Mouse (Mus musculus) common myeloid progenitor, adult 5-6 weeks (primary cell): ENCODE results near the gene Rnf26. TPM values are rescaled to one million over a fixed set of nuclear protein-coding genes. Genes with fewer than 3 reads are reported as not detected.
"Not testable (repeated sequence)": the region's sequence is repeated elsewhere in the genome, so short reads cannot be mapped to it uniquely, and the experiment has no call there.

Source experiments
- ATAC-seq: replicated peaks from 2 replicates; pipeline ENCODE4 v1.8.0; 2016; ENCODE audit warnings: low read depth, mild to moderate bottlenecking, moderate TSS enrichment, inconsistent platforms; ENCODE audit not compliant: poor library complexity, severe bottlenecking
- total RNA-seq: library from RNA; stranded (forward); fragments of 200-1000, 187-1606 nt; gene quantifications from 2 replicates; pipeline ENCODE4 v1.2.3, GENCODE M21; 2017

Gene Rnf26
- total RNA-seq, 1 experiment from 2014 or later: 21.8 TPM

- peak; percentile 60 for ATAC-seq
Measured at GRCm38 (mm10) chr9:44125546-44126428, 12.5 kb upstream of the Rnf26 start.

GRCm38 (mm10) chr9:44125026-44125425, 11.7 kb upstream of the Rnf26 start:
- ATAC-seq: no peak

GRCm38 (mm10) chr9:44124317-44124716, 11.0 kb upstream of the Rnf26 start:
- ATAC-seq: peak; percentile 57; the same call in 1 of the 2 replicates

- ATAC-seq: no peak
Measured at GRCm38 (mm10) chr9:44119948-44120465, 6.7 kb upstream of the Rnf26 start.

- ATAC-seq: 0 out of 2 replicates have a peak, but pooled peaks have one; percentile 42
Measured at GRCm38 (mm10) chr9:44119011-44119410, 5.7 kb upstream of the Rnf26 start.

- ATAC-seq: no peak
Measured at GRCm38 (mm10) chr9:44116182-44116581, 2.9 kb upstream of the Rnf26 start.

GRCm38 (mm10) chr9:44115599-44115998, 2.3 kb upstream of the Rnf26 start:
- ATAC-seq: no peak

- ATAC-seq: no peak
Measured at GRCm38 (mm10) chr9:44114453-44114852, 1.1 kb upstream of the Rnf26 start.

- ATAC-seq: not testable (repeated sequence)
Measured at GRCm38 (mm10) chr9:44111909-44112308, 1.4 kb downstream of the Rnf26 start.

- peak; percentile 32; the same call in 1 of the 2 replicates for ATAC-seq
Measured at GRCm38 (mm10) chr9:44109360-44110095, 3.8 kb downstream of the Rnf26 start.

GRCm38 (mm10) chr9:44108269-44109055, 4.9 kb downstream of the Rnf26 start:
- ATAC-seq: no peak

GRCm38 (mm10) chr9:44107557-44108179, 5.6 kb downstream of the Rnf26 start:
- no peak for ATAC-seq

- ATAC-seq: no peak
Measured at GRCm38 (mm10) chr9:44107110-44107509, 6.2 kb downstream of the Rnf26 start, which contains the start of gene C1qtnf5. Gene C1qtnf5, plus strand, starts transcription at chr9:44107245.

GRCm38 (mm10) chr9:44106596-44106995, 6.7 kb downstream of the Rnf26 start:
- no peak for ATAC-seq

- no peak for ATAC-seq
Measured at GRCm38 (mm10) chr9:44106182-44106581, 7.1 kb downstream of the Rnf26 start.

GRCm38 (mm10) chr9:44105781-44106180, 7.5 kb downstream of the Rnf26 start:
- no peak for ATAC-seq

- no peak for ATAC-seq
Measured at GRCm38 (mm10) chr9:44104881-44105280, 8.4 kb downstream of the Rnf26 start.

- no peak for ATAC-seq
Measured at GRCm38 (mm10) chr9:44101490-44101889, 11.8 kb downstream of the Rnf26 start, which contains the start of gene Mfrp. Gene Mfrp, plus strand, starts transcription at chr9:44101729.

- no peak for ATAC-seq
Measured at GRCm38 (mm10) chr9:44096536-44096935, 16.8 kb downstream of the Rnf26 start.
